Mouse (Mus musculus) olfactory bulb, adult 2 months (tissue): ENCODE data around the gene Nhlrc3.

Source experiments
- CTCF ChIP-seq: fragments of 200-500 bp; IDR thresholded peaks from 2 replicates; pipeline ENCODE4 v1.5.1; 2012; ENCODE audit warnings: low read depth, mild to moderate bottlenecking, low read length, moderate library complexity; ENCODE audit not compliant: insufficient read depth
- POLR2A ChIP-seq: fragments of 200-500 bp; IDR thresholded peaks from 2 replicates; pipeline ENCODE4 v1.6.1; 2012; ENCODE audit warnings: mild to moderate bottlenecking, low read depth, low read length, moderate library complexity; ENCODE audit not compliant: insufficient read depth

DNA sequence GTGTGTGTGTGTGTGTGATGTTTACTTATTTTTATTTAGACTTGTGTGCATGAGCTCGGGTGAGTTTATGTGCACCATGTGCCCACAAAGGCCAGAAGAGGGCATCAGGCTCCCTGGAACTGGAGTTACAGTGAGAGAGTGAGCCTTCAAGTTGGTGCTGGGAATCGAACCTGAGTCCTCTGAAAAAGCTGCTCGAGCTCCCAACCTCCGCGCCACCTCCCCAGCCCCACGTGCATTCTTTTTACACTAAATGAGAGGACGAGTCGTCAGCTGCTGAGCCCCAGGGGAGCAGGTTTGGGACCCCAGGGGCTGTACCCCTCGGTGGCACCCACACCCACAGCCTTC is 459 bp downstream of the Nhlrc3 start:
- no peak for TF ChIP-seq CTCF
- no peak for TF ChIP-seq POLR2A
